Mouse (Mus musculus) right cerebral cortex, postnatal 36 days (tissue): ENCODE results near the gene Olfr419.

Experiments used
- DNase-seq, 2 experiments: peaks; one replicate each; pipeline ENCODE4 v3.0.0; 2022; ENCODE audit warnings: low spot score in 2 of 2, mixed read lengths in 1 of 2

The Olfr419 gene

GRCm38 (mm10) chr1:174251961-174252360 is at the start of gene Olfr419:
Gene Olfr419 (minus strand): TSS chr1:174252061.
- DNase-seq, result no peak

GRCm38 (mm10) chr1:174270643-174271042 is 18.8 kb upstream of the Olfr419 start:
- DNase-seq, result no peak

- DNase-seq, result no peak
Measured at GRCm38 (mm10) chr1:174269162-174269561, 17.3 kb upstream of the Olfr419 start.

- no peak for DNase-seq
Measured at GRCm38 (mm10) chr1:174267816-174268215, 16.0 kb upstream of the Olfr419 start.

- no peak for DNase-seq
Measured at GRCm38 (mm10) chr1:174250376-174250775, 1.5 kb downstream of the Olfr419 start.

GRCm38 (mm10) chr1:174247170-174247569 is 4.7 kb downstream of the Olfr419 start:
- DNase-seq, result no peak

GRCm38 (mm10) chr1:174246080-174246479 is 5.8 kb downstream of the Olfr419 start:
- DNase-seq, result no peak

- DNase-seq, result no peak
Measured at GRCm38 (mm10) chr1:174244621-174245020, 7.2 kb downstream of the Olfr419 start.

GRCm38 (mm10) chr1:174239916-174240315 is 11.9 kb downstream of the Olfr419 start:
- no peak for DNase-seq

- DNase-seq, result no peak
Measured at GRCm38 (mm10) chr1:174216528-174217204, 35.2 kb downstream of the Olfr419 start.

GRCm38 (mm10) chr1:174215270-174216038 is 36.4 kb downstream of the Olfr419 start:
- DNase-seq, result no peak

GRCm38 (mm10) chr1:174212286-174212685 is 39.6 kb downstream of the Olfr419 start:
- DNase-seq, result no peak

GRCm38 (mm10) chr1:174204699-174205098 is 47.2 kb downstream of the Olfr419 start:
- DNase-seq, result no peak
